Mouse (Mus musculus) heart, embryonic 14.5 days (tissue): Measurements from ENCODE around the gene Uqcc3. TPM values are rescaled to one million over a fixed set of nuclear protein-coding genes. Genes with fewer than 3 reads are reported as not detected.

Experiments
- ATAC-seq: fragments of 200-750 bp; cut with Nextera tagmentation; 2 replicates; pipeline ENCODE4 v1.8.0; 2017; ENCODE audit warnings: low read depth, moderate TSS enrichment; ENCODE audit not compliant: insufficient number of reproducible peaks, insufficient read depth, low FRiP score
- H3K27ac ChIP-seq, 2 experiments: fragments of 200-500 bp in 1 of 2; fragments of 300-500 bp in 1 of 2; sonication (generic) in 1 of 2; replicated peaks in 1 of 2; 2 replicates each; pipeline ENCODE4 v1.5.1; 2012 to 2014; ENCODE audit warnings: low read depth in 2 of 2, low read length in 2 of 2, control low read depth in 1 of 2, mild to moderate bottlenecking in 1 of 2, mixed read lengths in 1 of 2; ENCODE audit not compliant: control insufficient read depth in 1 of 2, insufficient read depth in 1 of 2
- H3K27me3 ChIP-seq: fragments of 300-500 bp; sonication (generic); 2 replicates; pipeline ENCODE4 v1.6.1; 2014; ENCODE audit warnings: mild to moderate bottlenecking, low read length, control low read depth; ENCODE audit not compliant: control insufficient read depth, insufficient read depth
- H3K36me3 ChIP-seq: fragments of 300-500 bp; sonication (generic); 2 replicates; pipeline ENCODE4 v1.6.1; 2014; ENCODE audit warnings: mild to moderate bottlenecking, control low read depth, low read length, mixed read lengths; ENCODE audit not compliant: control insufficient read depth, insufficient read depth
- H3K4me1 ChIP-seq, 2 experiments: fragments of 200-500 bp in 1 of 2; fragments of 300-500 bp in 1 of 2; sonication (generic) in 1 of 2; 2 replicates each; pipeline ENCODE4 v1.6.1; 2012 to 2014; ENCODE audit warnings: low read length in 2 of 2, control low read depth in 1 of 2, mixed read lengths in 1 of 2; ENCODE audit not compliant: control insufficient read depth in 2 of 2, insufficient read depth in 2 of 2
- H3K4me2 ChIP-seq: fragments of 300-500 bp; sonication (generic); 2 replicates; pipeline ENCODE4 v1.6.1; 2014; ENCODE audit warnings: mild to moderate bottlenecking, low read length
- H3K4me3 ChIP-seq, 2 experiments: fragments of 200-500 bp in 1 of 2; fragments of 300-500 bp in 1 of 2; sonication (generic) in 1 of 2; 2 replicates each; pipeline ENCODE4 v1.5.1; 2012 to 2014; ENCODE audit warnings: low read length in 2 of 2, mild to moderate bottlenecking in 2 of 2, control low read depth in 1 of 2, low read depth in 1 of 2, moderate library complexity in 1 of 2; ENCODE audit not compliant: control insufficient read depth in 1 of 2, insufficient read depth in 1 of 2
- H3K9ac ChIP-seq: fragments of 300-500 bp; sonication (generic); 2 replicates; pipeline ENCODE4 v1.6.1; 2014; ENCODE audit warnings: mild to moderate bottlenecking, low read length
- H3K9me3 ChIP-seq: fragments of 300-500 bp; sonication (generic); 2 replicates; pipeline ENCODE4 v1.6.1; 2016; ENCODE audit warnings: low read length, control low read depth; ENCODE audit not compliant: control insufficient read depth
- WGBS: fragments of 180-500 bp; shearing (Covaris S2); extraction: QIAGEN DNeasy Blood & Tissue Kit; methylation state at CpG from one replicate; pipeline ENCODE4 v1.1.7; 2014; 5-methylcytosine and 5-hydroxymethylcytosine counted together
- polyA plus RNA-seq: library from polyadenylated mRNA; unstranded; fragments of >200 nt; fragmentation: Nextera tagmentation; extraction: Ambion mirVana; gene quantifications from 2 replicates; pipeline ENCODE4 v1.2.1, GENCODE M21; 2014

The Uqcc3 gene
- polyA plus RNA-seq, 1 experiment from 2014 or later, result 78.2 TPM

DNA sequence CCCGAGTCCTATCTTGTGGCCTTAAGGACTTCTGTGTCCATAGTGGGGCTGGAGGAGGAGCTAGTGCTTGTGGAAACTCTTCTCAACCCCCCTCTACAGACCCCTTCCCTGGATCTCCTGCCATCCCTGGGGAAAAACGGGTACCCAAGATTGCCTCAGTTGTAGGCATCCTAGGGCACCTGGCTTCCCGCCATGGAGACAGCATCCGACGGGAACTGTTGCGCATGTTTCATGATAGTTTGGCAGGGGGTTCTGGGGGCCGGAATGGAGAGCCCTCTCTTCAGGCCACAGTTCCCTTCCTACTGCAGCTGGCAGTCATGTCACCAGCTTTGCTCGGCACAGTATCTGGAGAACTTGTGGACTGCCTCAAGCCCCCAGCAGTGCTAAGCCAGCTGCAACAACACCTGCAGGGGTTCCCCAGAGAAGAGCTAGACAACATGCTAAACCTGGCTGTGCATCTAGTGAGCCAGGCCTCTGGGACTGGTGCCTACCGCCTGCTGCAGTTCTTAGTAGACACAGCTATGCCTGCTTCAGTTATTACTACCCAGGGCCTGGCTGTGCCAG, 14.8 kb upstream of the Uqcc3 start:
- Histone ChIP-seq H3K36me3 (peaks cover 35% of the 10 kb centered on the region), H3K27ac (no peak overlapping the region), H3K9me3 (no peaks in the 10 kb centered on the region), H3K4me2 (no peak overlapping the region), H3K27me3 (no peaks in the 10 kb centered on the region), H3K9ac (no peak overlapping the region), H3K4me1 (peaks cover 8 to 25% of the 10 kb centered on the region in 2 experiments; a peak in 3 of 4 replicates), H3K4me3 (no peak overlapping the region)
- no peak for ATAC-seq
- 87% methylated on average over 9 of the region's 9 CpGs for WGBS

DNA sequence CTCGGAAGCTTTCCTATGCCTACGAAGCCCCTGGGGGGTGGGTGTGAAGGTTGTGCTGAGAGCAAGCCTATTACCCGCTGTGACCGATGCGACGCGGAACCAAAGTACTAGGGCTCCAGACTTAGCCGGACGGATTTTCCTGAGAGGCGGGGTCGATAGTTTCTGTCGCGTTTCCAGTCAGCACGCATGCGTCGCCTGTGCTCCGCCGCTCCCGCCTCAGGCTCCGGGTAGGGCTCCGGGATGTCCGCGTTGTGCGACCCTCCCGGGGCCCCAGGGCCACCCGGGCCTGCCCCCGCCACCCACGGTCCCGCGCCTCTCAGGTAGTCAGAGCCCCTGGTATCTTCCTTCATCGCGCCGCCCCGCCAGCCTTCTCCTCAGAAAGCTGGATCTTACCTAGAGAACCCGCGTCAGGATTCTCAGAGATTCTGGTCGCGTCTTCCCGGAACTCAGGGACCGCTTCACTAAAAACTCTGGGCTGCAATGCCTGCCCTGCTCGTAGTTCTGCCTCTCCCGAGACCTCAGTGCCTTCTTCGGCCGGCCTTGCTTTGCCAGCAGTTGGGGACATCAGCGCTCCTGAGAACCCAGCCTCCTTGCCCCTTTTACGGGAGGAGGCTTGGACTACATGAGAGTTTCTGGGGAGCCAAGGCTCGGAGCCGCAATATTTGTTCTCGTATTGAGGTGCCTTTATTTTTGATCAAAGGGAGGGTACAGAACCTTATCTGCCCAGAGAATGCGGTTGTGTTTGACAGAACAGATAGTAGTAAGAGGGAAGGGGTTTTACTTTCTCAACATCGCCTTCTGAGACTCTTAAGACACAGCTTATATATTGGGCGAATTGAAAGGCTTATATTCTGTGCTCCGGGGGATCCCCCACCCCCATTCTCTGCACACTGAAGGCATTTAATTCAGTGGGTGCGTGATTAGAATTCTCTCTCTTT, 12.4 kb upstream of the Uqcc3 start, which contains the start of gene Ints5:
TSS of gene Ints5 (plus strand) at position 177 of the 938 bp plus-strand sequence.
- H3K4me3 ChIP-seq, result peak within 1 kb of the TSS; percentile 90 to 92
- 2% methylated on average over 54 of the region's 54 CpGs for WGBS
- H3K36me3 ChIP-seq, result peaks cover 40% of the 10 kb centered on the region
- no peaks in the 10 kb centered on the region for H3K27me3 ChIP-seq
- H3K27ac ChIP-seq, result peak within 1 kb of the TSS; percentile 67 to 85
- ATAC-seq, result peak; percentile 54; the same call in 1 of the 2 replicates
- peak within 1 kb of the TSS; percentile 96 for H3K9ac ChIP-seq
- peak within 1 kb of the TSS; percentile 82 for H3K4me2 ChIP-seq
- H3K9me3 ChIP-seq, result no peaks in the 10 kb centered on the region
- H3K4me1 ChIP-seq, result peaks cover 8 to 19% of the 10 kb centered on the region in 2 experiments; a peak in 3 of 4 replicates

DNA sequence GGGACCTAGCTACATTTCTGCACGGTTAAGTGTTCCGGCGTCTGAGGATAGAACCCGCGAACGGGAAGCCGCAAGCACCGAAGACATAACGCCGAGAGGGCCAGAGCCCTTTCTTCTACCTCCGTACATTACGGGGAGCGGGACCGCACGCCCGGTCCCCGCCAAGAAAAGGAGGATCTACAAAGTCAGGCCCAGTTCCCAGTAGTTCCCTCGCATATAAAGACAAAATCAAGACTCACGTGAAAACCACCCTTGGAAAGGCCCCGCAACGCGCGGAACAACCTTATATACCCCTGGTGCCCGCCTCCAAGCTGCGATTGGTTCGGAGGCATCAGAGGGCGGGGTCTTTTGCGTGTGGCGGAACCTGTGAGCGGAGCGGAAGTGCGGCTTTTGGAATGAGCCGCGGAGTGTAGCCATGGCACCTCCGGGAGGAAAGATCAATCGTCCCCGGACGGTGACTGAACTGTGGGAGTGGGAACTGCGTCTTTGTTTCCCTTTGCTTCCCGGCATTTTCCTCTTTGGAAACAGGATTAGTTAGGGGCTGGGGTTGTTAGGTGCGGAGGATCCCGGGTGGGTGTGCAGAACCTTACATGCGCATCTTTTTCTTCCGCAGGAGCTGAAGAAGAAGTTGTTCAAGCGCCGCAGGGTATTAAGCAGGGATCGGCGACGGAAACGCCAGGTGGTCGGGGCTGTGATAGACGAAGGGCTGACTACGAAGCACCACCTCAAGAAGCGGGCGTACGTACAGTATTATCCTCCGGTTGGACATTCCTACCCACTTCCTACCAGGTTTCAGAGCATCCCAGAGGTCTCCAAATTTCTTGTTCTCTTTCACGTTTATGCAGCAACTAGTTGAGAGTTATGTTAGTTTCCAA, 8.0 kb upstream of the Uqcc3 start, which contains the start of the genes 1810009A15Rik and Gm49416:
TSS of gene 1810009A15Rik (plus strand) at position 343 of the 875 bp plus-strand sequence.
TSS of gene Gm49416 (plus strand) at position 416 of the 875 bp plus-strand sequence.
- H3K4me1 ChIP-seq, result peaks cover 4 to 15% of the 10 kb centered on the region in 2 experiments
- H3K27ac ChIP-seq, result peak within 1 kb of the TSS; percentile 66 to 82
- peak within 1 kb of the TSS; percentile 90 for H3K4me2 ChIP-seq
- peak; percentile 88 for ATAC-seq
- no peaks in the 10 kb centered on the region for H3K27me3 ChIP-seq
- peak within 1 kb of the TSS; percentile 90 for H3K9ac ChIP-seq
- H3K4me3 ChIP-seq, result peak within 1 kb of the TSS; percentile 78 to 82
- no peaks in the 10 kb centered on the region for H3K9me3 ChIP-seq
- H3K36me3 ChIP-seq, result peaks cover 13% of the 10 kb centered on the region
- WGBS, result under 1% methylated on average over 58 of the region's 58 CpGs

GRCm38 (mm10) chr19:8887585-8888463, 7.1 kb upstream of the Uqcc3 start:
- Histone ChIP-seq H3K4me3 (peak overlapping the region; percentile 78 to 82), H3K27ac (peak overlapping the region; percentile 63 to 82), H3K4me1 (peaks cover 4 to 11% of the 10 kb centered on the region in 2 experiments), H3K9me3 (no peaks in the 10 kb centered on the region), H3K4me2 (peak overlapping the region; percentile 90), H3K36me3 (peaks cover 13% of the 10 kb centered on the region), H3K9ac (peak overlapping the region; percentile 90), H3K27me3 (no peaks in the 10 kb centered on the region)
- 19% methylated on average over 19 of the region's 19 CpGs for WGBS
- ATAC-seq, result no peak

DNA sequence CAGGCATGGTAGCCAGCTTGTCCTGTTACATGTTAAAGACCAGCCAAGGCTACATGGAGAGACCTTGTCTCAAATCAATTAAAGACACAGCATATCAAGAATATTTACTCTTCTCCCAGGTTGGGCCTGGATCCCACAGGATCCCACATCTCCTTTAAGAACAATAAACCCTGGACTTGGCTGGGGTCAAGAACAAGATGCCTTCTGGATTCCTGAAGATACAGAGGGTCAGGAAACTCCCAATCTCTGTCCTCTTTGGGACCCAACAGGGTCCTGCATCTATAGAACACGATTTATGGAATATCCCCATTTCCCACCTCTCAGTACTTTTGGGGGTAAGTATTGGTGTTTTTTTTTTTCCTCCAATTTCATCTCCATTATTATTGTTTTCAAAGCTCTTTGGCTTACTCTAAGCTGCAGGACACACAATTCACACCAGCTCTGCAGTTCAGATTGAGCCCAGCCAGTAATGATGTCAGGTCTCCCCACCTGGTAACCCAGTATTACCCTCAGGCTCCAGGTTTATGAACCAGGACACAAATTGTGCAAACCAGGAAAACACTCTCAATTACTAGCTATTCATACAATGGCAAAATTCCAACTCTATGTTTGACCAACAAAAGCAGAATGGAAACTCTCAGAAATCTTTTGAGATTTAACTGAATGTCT, 6.3 kb upstream of the Uqcc3 start:
- no peaks in the 10 kb centered on the region for H3K27me3 ChIP-seq
- H3K27ac ChIP-seq, result no peak overlapping the region
- H3K4me3 ChIP-seq, result 0 out of 4 replicates have a peak overlapping the region, but pooled peaks of 1 of the 2 experiments have one; percentile 82
- no peak overlapping the region for H3K9ac ChIP-seq
- H3K4me1 ChIP-seq, result peaks cover 4 to 11% of the 10 kb centered on the region in 2 experiments
- peaks cover 13% of the 10 kb centered on the region for H3K36me3 ChIP-seq
- WGBS, result 44% methylated on average over 1 of the region's 1 CpGs
- peak overlapping the region; percentile 90; the same call in 1 of the 2 replicates for H3K4me2 ChIP-seq
- no peak for ATAC-seq
- H3K9me3 ChIP-seq, result no peaks in the 10 kb centered on the region

GRCm38 (mm10) chr19:8883616-8884015, 2.9 kb upstream of the Uqcc3 start, which contains the start of the genes Lbhd1 and Gm49403:
Lbhd1 (plus strand) TSS chr19:8883732.
Gm49403 (plus strand) TSS chr19:8883930.
- no peak within 1 kb of the TSS for H3K4me3 ChIP-seq
- no peak within 1 kb of the TSS for H3K9ac ChIP-seq
- 0 out of 2 replicates have a peak, but pooled peaks cover 5% of the 10 kb centered on the region for H3K36me3 ChIP-seq
- H3K9me3 ChIP-seq, result no peaks in the 10 kb centered on the region
- ATAC-seq, result no peak
- no peak within 1 kb of the TSS for H3K27ac ChIP-seq
- no peaks in the 10 kb centered on the region for H3K27me3 ChIP-seq
- H3K4me1 ChIP-seq, result peaks cover 4 to 19% of the 10 kb centered on the region in 2 experiments
- H3K4me2 ChIP-seq, result no peak within 1 kb of the TSS
- 73% methylated on average over 3 of the region's 3 CpGs for WGBS
